Mouse (Mus musculus) heart, adult 8-10 months (tissue): ENCODE measurements around the gene Mgst3. TPM values are rescaled to one million over a fixed set of nuclear protein-coding genes. Genes with fewer than 3 reads are reported as not detected.

Experiments
- microRNA-seq: library from miRNA; unstranded; fragments of <30 nt; microRNA quantifications from one replicate; pipeline ENCODE4 v1.2.0, GENCODE M21; 2022
- total RNA-seq, 4 experiments: library from RNA; stranded (reverse); gene quantifications; 2 replicates each; pipeline ENCODE4 v1.2.4; 2022

The Mgst3 gene
- total RNA-seq, 4 experiments from 2014 or later, result 345 to 380 (median 359) TPM

Small RNAs within 50 kb of the gene (microRNA-seq; reads per million reads assigned to microRNA genes)
- gene Gm25911, result not detected

Other genes starting within 250 kb of the Mgst3 start
- gene Uck2, start 108.5 kb downstream of the Mgst3 start, total RNA-seq, result 10 to 100 TPM; 38.7 to 50.3 (median 43.4) TPM
- 10 to 100 TPM; 92.5 to 99.4 (median 98.8) TPM for gene Tmco1, start 85.5 kb downstream of the Mgst3 start, total RNA-seq
- 10 to 100 TPM; 15.1 to 27.6 (median 20.4) TPM for gene Aldh9a1, start 43.9 kb downstream of the Mgst3 start, total RNA-seq
- gene Lrrc52, start 72.9 kb upstream of the Mgst3 start, total RNA-seq, result 1 to 10 TPM; 2.7 to 4.7 (median 3.1) TPM
- 10 to 100 TPM; 62.7 to 85.3 (median 66.2) TPM for gene Rxrg, start 204.5 kb upstream of the Mgst3 start, total RNA-seq